Mouse (Mus musculus) heart, postnatal 25 days (tissue): ENCODE data around the gene Clpx. TPM values are rescaled to one million over a fixed set of nuclear protein-coding genes. Genes with fewer than 3 reads are reported as not detected.

Experiments used
- total RNA-seq, 2 experiments: library from RNA; stranded (reverse); gene quantifications; 2 replicates each; pipeline ENCODE4 v1.2.3; 2021

Clpx gene
- total RNA-seq, 2 experiments from 2014 or later = 101 to 106 TPM

Other genes with a start within 250 kb of the Clpx start
- 10 to 100 TPM in 1 of 2 experiments, 1 to 10 TPM in 1; 8.9 to 10.3 TPM for gene Igdcc4, start 192.8 kb upstream of the Clpx start, total RNA-seq
- under 1 TPM in 1 of 2 experiments, not detected in 1; 0.08 TPM for gene Igdcc3, start 153.1 kb upstream of the Clpx start, total RNA-seq
- 1 to 10 TPM; 4.2 TPM for gene Parp16, start 98.9 kb upstream of the Clpx start, total RNA-seq
- gene Cilp, start 29.1 kb upstream of the Clpx start, total RNA-seq = 1 to 10 TPM; 4.8 to 6.6 TPM
- 10 to 100 TPM; 11.5 to 12.6 TPM for gene Pdcd7, start 51.8 kb downstream of the Clpx start, total RNA-seq
- under 1 TPM; 0.20 to 0.39 TPM for gene Ubap1l, start 66.8 kb downstream of the Clpx start, total RNA-seq
- 1 to 10 TPM; 2.6 to 3.1 TPM for gene Kbtbd13, start 97.4 kb downstream of the Clpx start, total RNA-seq
- 1 to 10 TPM; 6.4 to 8.8 TPM for gene Rasl12, start 104.2 kb downstream of the Clpx start, total RNA-seq
- not detected for gene Slc51b, start 128.7 kb downstream of the Clpx start, total RNA-seq
- 1 to 10 TPM; 5.7 to 6.4 TPM for gene Mtfmt, start 141.5 kb downstream of the Clpx start, total RNA-seq
- gene Spg21, start 166.7 kb downstream of the Clpx start, total RNA-seq = 10 to 100 TPM; 10.6 to 13.1 TPM
- gene Ankdd1a, start 225.9 kb downstream of the Clpx start, total RNA-seq = not detected